Mouse (Mus musculus) brain, adult 2 months (tissue): ENCODE results near the gene 4930539E08Rik.

ENCODE experiments used
- DNase-seq: peaks from one replicate; pipeline ENCODE4 v3.0.0; 2011; ENCODE audit warnings: low read depth, low spot score

Gene 4930539E08Rik

GRCm38 (mm10) chr17:28896095-28896780 lies 18.9 kb downstream of the 4930539E08Rik start:
- DNase-seq = no peak

- DNase-seq = no peak
Measured at GRCm38 (mm10) chr17:28895217-28895875, 19.8 kb downstream of the 4930539E08Rik start.

GRCm38 (mm10) chr17:28894050-28894767 lies 20.9 kb downstream of the 4930539E08Rik start:
- DNase-seq = no peak

GRCm38 (mm10) chr17:28886266-28886665 lies 28.9 kb downstream of the 4930539E08Rik start:
- DNase-seq = no peak

GRCm38 (mm10) chr17:28885231-28885630 lies 29.9 kb downstream of the 4930539E08Rik start:
- DNase-seq = no peak

- no peak for DNase-seq
Measured at GRCm38 (mm10) chr17:28883941-28884516, 31.1 kb downstream of the 4930539E08Rik start.

- DNase-seq = peak; percentile 49
Measured at GRCm38 (mm10) chr17:28882810-28883209, 32.3 kb downstream of the 4930539E08Rik start.

- peak; percentile 77 for DNase-seq
Measured at GRCm38 (mm10) chr17:28882316-28882715, 32.8 kb downstream of the 4930539E08Rik start.

- peak; percentile 82 for DNase-seq
Measured at GRCm38 (mm10) chr17:28879931-28880391, 35.2 kb downstream of the 4930539E08Rik start.

- peak; percentile 56 for DNase-seq
Measured at GRCm38 (mm10) chr17:28876821-28877220, 38.3 kb downstream of the 4930539E08Rik start.

- DNase-seq = no peak
Measured at GRCm38 (mm10) chr17:28876331-28876730, 38.8 kb downstream of the 4930539E08Rik start.

- peak; percentile 96 for DNase-seq
Measured at GRCm38 (mm10) chr17:28875316-28875715, 39.8 kb downstream of the 4930539E08Rik start.

- DNase-seq = no peak
Measured at GRCm38 (mm10) chr17:28874825-28875224, 40.3 kb downstream of the 4930539E08Rik start.

- DNase-seq = peak; percentile 81
Measured at GRCm38 (mm10) chr17:28874216-28874615, 40.9 kb downstream of the 4930539E08Rik start.

- DNase-seq = no peak
Measured at GRCm38 (mm10) chr17:28872322-28872721, 42.8 kb downstream of the 4930539E08Rik start.

GRCm38 (mm10) chr17:28871831-28872230 lies 43.3 kb downstream of the 4930539E08Rik start:
- no peak for DNase-seq

GRCm38 (mm10) chr17:28870435-28870834 lies 44.7 kb downstream of the 4930539E08Rik start:
- DNase-seq = no peak

- DNase-seq = peak; percentile 97
Measured at GRCm38 (mm10) chr17:28869412-28870110, 45.6 kb downstream of the 4930539E08Rik start.

GRCm38 (mm10) chr17:28867381-28867780 lies 47.7 kb downstream of the 4930539E08Rik start:
- no peak for DNase-seq

GRCm38 (mm10) chr17:28866921-28867320 lies 48.2 kb downstream of the 4930539E08Rik start:
- no peak for DNase-seq

GRCm38 (mm10) chr17:28864464-28864863 lies 50.7 kb downstream of the 4930539E08Rik start:
- DNase-seq = no peak
